ENCODE assay signal across 1 mouse cellular context in the genomic region with DNA sequence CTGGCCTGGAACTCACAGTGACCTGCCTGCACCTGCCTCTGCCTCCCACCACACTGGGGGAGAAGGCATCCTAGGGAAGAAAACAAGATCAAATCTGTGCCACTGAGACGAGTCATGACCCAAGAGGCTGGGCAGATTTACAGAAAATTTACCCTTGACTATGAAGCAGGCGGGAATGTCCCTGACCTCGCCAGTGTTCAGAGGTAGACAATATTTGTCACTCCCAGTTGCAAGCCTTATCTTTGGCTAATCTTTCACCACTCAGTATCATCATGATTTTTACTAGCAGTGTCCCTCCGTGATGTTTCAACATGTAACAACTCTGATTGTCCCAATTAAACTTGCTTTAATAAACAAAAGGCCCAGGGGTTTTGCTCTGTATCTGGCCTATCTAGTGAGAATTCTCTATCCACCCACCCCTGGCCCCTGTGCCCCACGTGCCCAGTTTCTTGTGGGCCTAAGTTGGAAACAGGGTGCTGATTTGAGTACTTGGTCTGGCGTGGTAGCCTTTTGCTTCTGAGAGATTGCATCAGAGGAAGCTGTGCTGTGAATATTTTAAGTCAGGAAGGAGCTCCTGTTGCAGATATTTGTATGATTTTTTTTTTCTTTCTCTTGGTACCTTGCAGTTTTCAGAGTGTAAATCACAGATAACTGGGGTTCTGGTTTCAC.
A peak's percentile ranks its signal among the peaks of the same experiment; 100 is the strongest.
TF ChIP-seq lines count a peak whose summit lies in the region.

No protein-coding gene starts in this region.

TF ChIP-seq in CH12.LX, 34 proteins besides CTCF, POLR2A, EP300 and RAD21 (continued from another document):
- TF ChIP-seq TCF12 (IDR thresholded peaks at IDR 0.05; ENCODE audit: low read depth, low read length) = peak; percentile 31; the same call in 1 of the 2 replicates
- TF ChIP-seq JUN (IDR thresholded peaks at IDR 0.05; ENCODE audit: insufficient read depth, low read depth, low read length) = no peak
- peak; percentile 49; the same call in 1 of the 2 replicates for TF ChIP-seq MAX (IDR thresholded peaks at IDR 0.05; ENCODE audit: low read length)
- peak; percentile 32; the same call in 1 of the 2 replicates for TF ChIP-seq USF1 (IDR thresholded peaks at IDR 0.05; ENCODE audit: low read depth, low read length)
- peak; percentile 72; the same call in 1 of the 2 replicates for TF ChIP-seq MXI1 (IDR thresholded peaks at IDR 0.05; ENCODE audit: low read depth, low read length)
TF ChIP-seq in CH12.LX: peak in this region for 10.
